8 mouse cellular contexts compared by ENCODE assay signal in genomic region chr4:138282834-138283233, GRCm38 (mm10). TPM values are rescaled to one million over a fixed set of nuclear protein-coding genes. Genes with fewer than 3 reads are reported as not detected.
DNase-seq lines count a peak whose midpoint lies in the region; ATAC-seq and TF ChIP-seq lines count a peak whose summit lies in the region.

No protein-coding gene starts in this region.

- no peak overlapping the region for H3K27ac ChIP-seq in forebrain, postnatal 0 days (ENCODE audit: low read depth, low read length)
- no peak overlapping the region for H3K27ac ChIP-seq in intestine, embryonic 14.5 days (ENCODE audit: low read depth)
- no peak overlapping the region for H3K27ac ChIP-seq in midbrain, embryonic 11.5 days (ENCODE audit: low read depth, low read length)
- H3K27ac ChIP-seq in spleen, adult 2 months (ENCODE audit: insufficient read depth, low read length) = no peak overlapping the region

- H3K4me3 ChIP-seq in forebrain, postnatal 0 days (ENCODE audit: low read depth, low read length) = no peak overlapping the region
- H3K4me3 ChIP-seq in intestine, embryonic 14.5 days (ENCODE audit: low read depth, low read length) = no peak overlapping the region
- H3K4me3 ChIP-seq in midbrain, embryonic 11.5 days (ENCODE audit: low read depth, low read length) = no peak overlapping the region
- H3K4me3 ChIP-seq in spleen, adult 2 months (ENCODE audit: extremely low read depth, insufficient read depth, insufficient read length) = no peak overlapping the region

- no peak overlapping the region for H3K4me2 ChIP-seq in forebrain, postnatal 0 days (ENCODE audit: low read depth)
- no peak overlapping the region for H3K4me2 ChIP-seq in intestine, embryonic 14.5 days (ENCODE audit: low read length)
- H3K4me2 ChIP-seq in midbrain, embryonic 11.5 days = no peak overlapping the region

- H3K27me3 ChIP-seq in forebrain, postnatal 0 days (ENCODE audit: insufficient read depth, low read length) = no peaks in the 10 kb centered on the region
- no peaks in the 10 kb centered on the region for H3K27me3 ChIP-seq in intestine, embryonic 14.5 days (replicated peaks; ENCODE audit: control insufficient read depth, insufficient read depth, low read length)
- no peaks in the 10 kb centered on the region for H3K27me3 ChIP-seq in midbrain, embryonic 11.5 days (ENCODE audit: control insufficient read depth, insufficient read depth, low read length)
- no peaks in the 10 kb centered on the region for H3K27me3 ChIP-seq in spleen, adult 2 months (ENCODE audit: control insufficient read depth, insufficient read depth, low read length)

- intact Hi-C loops in left cerebral cortex, postnatal 14 days (cut with DNase I) = no loop called here

- 27% methylated on average over 4 of the region's 4 CpGs for WGBS in forebrain, postnatal 0 days
- 29% methylated on average over 4 of the region's 4 CpGs for WGBS in intestine, embryonic 14.5 days
- WGBS in midbrain, embryonic 11.5 days = 27% methylated on average over 4 of the region's 4 CpGs
- 20% methylated on average over 4 of the region's 4 CpGs for WGBS in spleen, adult 2 months

- H3K9ac ChIP-seq in forebrain, postnatal 0 days = no peak overlapping the region
- no peak overlapping the region for H3K9ac ChIP-seq in intestine, embryonic 14.5 days (ENCODE audit: low read length)
- no peak overlapping the region for H3K9ac ChIP-seq in midbrain, embryonic 11.5 days (ENCODE audit: low read length)

- no peaks in the 10 kb centered on the region for H3K4me1 ChIP-seq in forebrain, postnatal 0 days (ENCODE audit: insufficient read depth)
- no peaks in the 10 kb centered on the region for H3K4me1 ChIP-seq in intestine, embryonic 14.5 days (replicated peaks; ENCODE audit: control insufficient read depth, insufficient read depth, low read length)
- no peaks in the 10 kb centered on the region for H3K4me1 ChIP-seq in midbrain, embryonic 11.5 days (ENCODE audit: control insufficient read depth, insufficient read depth, low read length)
- H3K4me1 ChIP-seq in spleen, adult 2 months (ENCODE audit: control insufficient read depth, insufficient read depth, insufficient read length) = no peaks in the 10 kb centered on the region

- peak; percentile 24 for DNase-seq in ovary, adult 18-20 months (ENCODE audit: low spot score)
- no peak for DNase-seq in ovary, postnatal 10 days (ENCODE audit: low spot score)
- DNase-seq in cerebellum, adult 11-12 months = peak; percentile 60
- peak; percentile 83 for DNase-seq in forebrain, postnatal 0 days
- DNase-seq in intestine, embryonic 14.5 days (ENCODE audit: low spot score) = no peak
- peak; percentile 73 to 93 for DNase-seq in left cerebral cortex, postnatal 14 days (ENCODE audit: low spot score in 2 of 2)
- DNase-seq in midbrain, embryonic 11.5 days (ENCODE audit: low spot score, missing footprints) = peak; percentile 89
- peak; percentile 45 to 81 for DNase-seq in spleen, adult 2 months (ENCODE audit: low read depth in 1 of 2, low spot score in 2 of 2)

- no peaks in the 10 kb centered on the region for H3K36me3 ChIP-seq in forebrain, postnatal 0 days (ENCODE audit: insufficient read depth)
- H3K36me3 ChIP-seq in intestine, embryonic 14.5 days (ENCODE audit: control insufficient read depth, insufficient read depth, low read length) = no peaks in the 10 kb centered on the region
- no peaks in the 10 kb centered on the region for H3K36me3 ChIP-seq in midbrain, embryonic 11.5 days (ENCODE audit: control insufficient read depth, insufficient read depth, low read length)
- no peaks in the 10 kb centered on the region for H3K36me3 ChIP-seq in spleen, adult 2 months (ENCODE audit: control insufficient read depth, insufficient read depth, low read length)

- H3K9me3 ChIP-seq in forebrain, postnatal 0 days (ENCODE audit: low read length) = no peaks in the 10 kb centered on the region
- no peaks in the 10 kb centered on the region for H3K9me3 ChIP-seq in intestine, embryonic 14.5 days (ENCODE audit: control insufficient read depth, low read length)
- H3K9me3 ChIP-seq in midbrain, embryonic 11.5 days (ENCODE audit: control insufficient read depth, low read length) = no peaks in the 10 kb centered on the region

- peak; percentile 100 for TF ChIP-seq CTCF in forebrain, postnatal 0 days (IDR thresholded peaks at IDR 0.05; ENCODE audit: low read depth)
- peak; percentile 96; the same call in 1 of the 2 replicates for TF ChIP-seq CTCF in spleen, adult 2 months (IDR thresholded peaks at IDR 0.05; ENCODE audit: extremely low read depth, insufficient read depth, insufficient read length, insufficient replicate concordance)

- no peak for TF ChIP-seq POLR2A in spleen, adult 2 months (IDR thresholded peaks at IDR 0.05; ENCODE audit: low read depth, low read length)

- ATAC-seq in forebrain, postnatal 0 days = peak; percentile 90
- peak; percentile 40; the same call in 1 of the 2 replicates for ATAC-seq in intestine, embryonic 14.5 days (replicated peaks; ENCODE audit: low FRiP score, low TSS enrichment, low read depth)
- ATAC-seq in midbrain, embryonic 11.5 days (ENCODE audit: low FRiP score) = peak; percentile 63; the same call in 1 of the 2 replicates

RNA-seq across cellular contexts. Expression of gene Ddost, which starts 21.7 kb away (rescaled TPM):
- total RNA-seq in forebrain, postnatal 0 days (2014; rRNA removed) = 160 and 184 TPM in 2 replicates
- 181 and 212 TPM in 2 replicates for polyA plus RNA-seq in forebrain, postnatal 0 days (2015; fragmentation: Nextera tagmentation; extraction: Ambion mirVana)
- polyA plus RNA-seq in intestine, embryonic 14.5 days (2014; fragmentation: Nextera tagmentation; extraction: Ambion mirVana) = 348 and 351 TPM in 2 replicates
- total RNA-seq in left cerebral cortex, postnatal 14 days (2021) = 100 to 1,000 TPM in 1 of 2 experiments, 10 to 100 TPM in 1; 96.9 to 101 TPM
- polyA plus RNA-seq in midbrain, embryonic 11.5 days (2014; fragmentation: Nextera tagmentation; extraction: Ambion mirVana) = 209 and 219 TPM in 2 replicates
- polyA plus RNA-seq in spleen, adult 2 months (2012; rRNA removed) = 106 and 138 TPM in 2 replicates

RNA-seq across cellular contexts. Expression of gene Kif17, which starts 32.6 kb away (rescaled TPM):
- 2.3 and 4.0 TPM in 2 replicates for total RNA-seq in forebrain, postnatal 0 days (2014; rRNA removed)
- 2.6 and 4.2 TPM in 2 replicates for polyA plus RNA-seq in forebrain, postnatal 0 days (2015; fragmentation: Nextera tagmentation; extraction: Ambion mirVana)
- 0.69 and 1.0 TPM in 2 replicates for polyA plus RNA-seq in intestine, embryonic 14.5 days (2014; fragmentation: Nextera tagmentation; extraction: Ambion mirVana)
- total RNA-seq in left cerebral cortex, postnatal 14 days (2021) = 10 to 100 TPM; 16.7 to 18.0 TPM
- 0.44 and 0.48 TPM in 2 replicates for polyA plus RNA-seq in midbrain, embryonic 11.5 days (2014; fragmentation: Nextera tagmentation; extraction: Ambion mirVana)
- 0.28 and 0.38 TPM in 2 replicates for polyA plus RNA-seq in spleen, adult 2 months (2012; rRNA removed)

RNA-seq across cellular contexts. Expression of gene Sh2d5, which starts 32.6 kb away (rescaled TPM):
- total RNA-seq in forebrain, postnatal 0 days (2014; rRNA removed) = 17.8 and 18.2 TPM in 2 replicates
- 10.8 and 13.8 TPM in 2 replicates for polyA plus RNA-seq in forebrain, postnatal 0 days (2015; fragmentation: Nextera tagmentation; extraction: Ambion mirVana)
- polyA plus RNA-seq in intestine, embryonic 14.5 days (2014; fragmentation: Nextera tagmentation; extraction: Ambion mirVana) = 1.0 and 1.2 TPM in 2 replicates
- 10 to 100 TPM; 35.2 to 37.1 TPM for total RNA-seq in left cerebral cortex, postnatal 14 days (2021)
- polyA plus RNA-seq in midbrain, embryonic 11.5 days (2014; fragmentation: Nextera tagmentation; extraction: Ambion mirVana) = 0.94 TPM in 2 replicates
- polyA plus RNA-seq in spleen, adult 2 months (2012; rRNA removed) = 1.4 and 1.5 TPM in 2 replicates

RNA-seq across cellular contexts. Expression of gene Pink1, which starts 43.3 kb away (rescaled TPM):
- 224 and 230 TPM in 2 replicates for total RNA-seq in forebrain, postnatal 0 days (2014; rRNA removed)
- polyA plus RNA-seq in forebrain, postnatal 0 days (2015; fragmentation: Nextera tagmentation; extraction: Ambion mirVana) = 152 TPM in 2 replicates
- polyA plus RNA-seq in intestine, embryonic 14.5 days (2014; fragmentation: Nextera tagmentation; extraction: Ambion mirVana) = 19.3 and 20.5 TPM in 2 replicates
- 100 to 1,000 TPM; 181 to 190 TPM for total RNA-seq in left cerebral cortex, postnatal 14 days (2021)
- polyA plus RNA-seq in midbrain, embryonic 11.5 days (2014; fragmentation: Nextera tagmentation; extraction: Ambion mirVana) = 21.6 and 22.4 TPM in 2 replicates
- 48.1 and 52.7 TPM in 2 replicates for polyA plus RNA-seq in spleen, adult 2 months (2012; rRNA removed)

Comparison
In these comparisons a context has a peak if more than half of its experiments do, and no peak if none do; other contexts are left out.
1. DNase-seq: peak in ovary, adult 18-20 months (single experiment), cerebellum, adult 11-12 months (single experiment), forebrain, postnatal 0 days (single experiment), left cerebral cortex, postnatal 14 days (2 of 2), midbrain, embryonic 11.5 days (single experiment) and spleen, adult 2 months (2 of 2); none in ovary, postnatal 10 days (single experiment) and intestine, embryonic 14.5 days (single experiment).
2. ATAC-seq: peak in every context shown above with its lines; median percentile 90 in forebrain, postnatal 0 days; 63 in midbrain, embryonic 11.5 days; 40 in intestine, embryonic 14.5 days.